Mouse (Mus musculus): ENCODE data around the gene Actc1.
A peak's percentile ranks its signal among the peaks of the same experiment; 100 is the strongest.

Gene Actc1

DNA sequence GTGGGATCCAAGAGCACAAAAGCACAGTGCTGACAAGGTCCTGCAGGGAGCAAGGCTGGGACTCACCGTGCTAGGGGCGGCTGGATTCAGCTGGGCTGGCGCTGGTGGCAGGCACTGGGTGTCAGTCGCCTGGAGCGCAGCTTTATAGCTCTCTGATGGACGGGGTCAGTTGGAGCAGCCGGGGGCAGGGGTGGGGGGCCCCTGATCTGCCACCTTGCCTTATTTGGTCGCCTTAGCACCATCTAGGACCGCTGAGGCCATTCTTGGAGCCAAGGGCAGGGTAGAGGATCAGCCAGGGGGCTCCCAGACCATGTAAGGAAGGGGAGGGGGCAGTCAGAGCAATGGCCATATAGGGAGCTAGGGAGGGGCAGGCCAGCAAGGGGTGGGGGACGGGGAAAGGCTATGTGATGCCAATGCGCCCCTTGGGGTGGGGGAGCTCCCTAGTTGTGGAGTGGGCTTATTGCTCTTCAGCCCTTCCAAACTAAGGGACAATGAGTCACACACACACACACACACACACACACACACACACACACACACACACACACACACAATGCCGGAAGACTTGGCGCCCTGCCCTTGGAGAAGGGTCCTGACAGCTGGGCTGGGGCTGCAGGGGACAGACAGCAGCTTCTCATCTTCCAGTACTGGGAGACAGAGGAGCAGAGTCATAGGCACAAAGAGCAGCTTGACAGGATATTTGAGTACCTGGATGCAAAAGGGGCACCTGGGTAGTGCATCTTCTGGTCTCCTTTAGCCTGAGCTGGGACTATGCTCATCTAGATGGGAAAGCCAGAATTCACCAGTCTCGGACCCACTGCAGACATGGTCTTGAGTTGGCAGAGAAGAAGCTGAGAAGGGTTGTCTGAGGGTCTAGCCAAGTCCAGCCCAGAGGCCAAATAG, at the start of gene Actc1:
TSS of gene Actc1 (minus strand) at position 853 of the 903 bp plus-strand sequence.
- DNase-seq (ENCODE audit: low read depth, low spot score) = no peak

DNA sequence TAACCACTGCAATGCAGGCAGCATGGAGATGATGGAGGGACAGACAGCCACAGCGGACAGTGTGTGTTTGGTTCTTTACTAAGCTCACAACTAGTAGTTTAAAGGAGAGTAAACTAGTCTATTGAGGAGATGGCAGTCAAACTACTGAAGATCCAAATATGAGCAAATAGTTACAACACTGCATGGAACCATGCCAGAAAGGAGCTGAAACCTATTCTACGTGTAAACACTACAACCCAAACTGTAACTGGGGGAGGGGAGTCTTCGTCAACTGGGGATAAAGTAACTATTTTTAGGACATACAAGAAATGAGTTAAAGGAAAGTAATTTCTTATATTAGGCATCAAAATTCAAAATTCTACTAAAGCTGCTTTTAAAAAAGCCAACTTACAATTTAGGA, 49.1 kb upstream of the Actc1 start:
- DNase-seq (ENCODE audit: low read depth, low spot score) = no peak

DNA sequence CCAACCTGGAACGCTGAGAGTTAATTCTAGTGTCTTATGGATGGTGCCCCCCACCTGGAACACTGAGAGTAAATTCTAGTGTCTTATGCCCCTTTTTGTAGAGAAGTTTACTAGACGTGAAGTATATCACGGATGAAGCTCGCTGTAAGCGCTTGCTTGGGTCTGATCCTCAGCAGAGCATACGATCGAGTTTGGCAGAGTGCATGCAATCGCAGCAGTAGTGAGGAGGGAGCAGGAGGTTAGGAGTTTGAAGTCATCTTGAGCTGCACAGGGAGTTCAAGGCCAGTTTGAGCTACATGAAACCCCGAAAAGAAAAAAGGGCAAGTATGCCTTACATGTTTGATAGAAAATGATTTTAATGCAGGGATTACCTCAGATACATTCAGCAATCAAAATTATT, 47.5 kb upstream of the Actc1 start:
- DNase-seq (ENCODE audit: low read depth, low spot score) = no peak

DNA sequence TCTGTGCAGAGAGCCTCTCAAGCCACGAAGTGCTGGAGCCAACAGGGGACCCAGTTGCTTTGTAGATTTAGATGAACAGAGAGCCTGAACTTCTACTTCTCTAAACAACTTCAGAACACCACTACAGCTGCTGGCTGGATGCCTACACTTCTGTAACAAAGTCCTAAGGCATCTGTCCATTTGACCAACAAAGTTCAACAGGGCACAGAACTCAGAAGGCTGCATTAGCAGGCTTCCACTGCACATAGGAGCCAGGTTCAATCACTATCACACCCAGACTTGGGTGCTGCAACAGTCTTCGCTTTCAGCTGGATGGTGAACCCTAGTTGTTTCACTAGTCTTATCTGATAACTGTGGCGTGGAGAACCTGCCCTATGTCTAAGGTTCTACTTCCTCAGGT, 46.5 kb upstream of the Actc1 start:
- no peak for DNase-seq (ENCODE audit: low read depth, low spot score)

DNA sequence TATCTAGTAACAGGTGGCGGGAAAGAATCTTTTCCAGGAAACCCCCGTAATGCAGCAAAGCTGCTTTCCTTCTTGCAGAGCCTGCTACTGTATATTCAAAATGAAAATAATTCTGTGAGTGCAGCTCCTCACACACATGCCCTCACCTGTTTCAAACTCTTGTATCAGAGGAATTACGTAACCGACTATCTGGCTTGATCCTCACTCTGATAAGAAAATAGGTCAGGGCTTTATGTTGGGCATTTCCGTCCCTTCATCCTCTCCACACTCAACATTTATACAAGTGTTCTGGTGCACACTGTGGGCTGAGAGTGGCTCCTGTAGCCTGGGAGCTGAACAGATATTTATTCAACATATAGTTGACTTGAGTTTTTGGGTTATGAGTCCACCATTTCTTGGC, 45.8 kb upstream of the Actc1 start:
- no peak for DNase-seq (ENCODE audit: low read depth, low spot score)

DNA sequence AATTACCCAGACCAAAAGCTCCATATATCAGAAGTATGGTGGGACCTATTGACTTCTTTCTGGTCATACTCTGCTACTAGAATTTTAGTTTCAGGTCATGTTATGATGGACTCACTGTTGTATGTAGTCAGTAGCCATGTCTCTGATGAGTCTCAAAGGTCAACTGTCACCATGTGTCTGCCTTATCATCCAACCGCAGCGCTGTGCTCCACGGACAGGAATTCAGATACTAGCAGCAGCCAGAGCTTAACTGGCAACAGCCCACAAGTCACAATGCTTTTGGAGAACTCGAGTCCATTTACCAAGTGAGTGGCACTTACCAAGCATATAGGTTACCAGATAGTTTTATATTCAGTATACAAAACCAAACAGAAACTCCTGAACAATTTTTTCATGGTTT, 44.3 kb upstream of the Actc1 start:
- DNase-seq (ENCODE audit: low read depth, low spot score) = no peak

DNA sequence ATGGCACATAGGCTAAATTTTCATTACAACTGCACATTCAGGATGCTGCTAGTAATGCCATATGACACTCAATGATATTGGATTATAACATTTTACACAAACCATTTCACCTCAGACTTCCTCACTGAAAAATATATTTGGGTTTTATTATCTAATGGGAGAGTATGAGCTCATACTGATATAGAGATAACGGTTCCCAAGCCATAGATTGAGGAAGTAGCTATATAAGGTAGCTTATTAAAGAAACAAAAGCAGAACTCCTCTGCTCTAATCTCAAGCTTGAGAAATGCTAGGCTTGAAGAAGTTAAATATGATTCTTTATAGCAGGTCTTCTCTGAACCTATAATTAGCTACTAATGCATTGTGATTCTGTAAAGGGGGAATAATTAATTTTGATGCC, 43.2 kb upstream of the Actc1 start:
- no peak for DNase-seq (ENCODE audit: low read depth, low spot score)

DNA sequence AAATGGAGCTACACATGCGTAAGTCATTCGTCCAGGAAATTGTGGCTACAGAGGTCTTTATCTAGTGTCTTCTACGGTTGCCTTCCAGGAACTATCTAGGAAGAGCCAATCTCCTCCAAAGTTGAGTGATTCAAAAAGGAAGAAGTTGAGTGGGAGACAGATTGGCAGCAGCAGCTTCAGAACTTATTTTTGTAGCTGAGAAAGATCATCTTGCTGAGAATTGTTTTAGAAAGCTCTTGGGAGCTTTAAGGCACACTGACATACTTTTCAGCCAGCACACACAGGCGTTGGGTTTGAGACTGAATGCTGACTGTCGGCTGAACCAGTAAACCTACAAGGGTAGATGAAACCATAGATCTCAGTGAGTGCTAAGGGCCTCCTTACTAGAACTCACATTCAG, 42.0 kb upstream of the Actc1 start:
- DNase-seq (ENCODE audit: low read depth, low spot score) = peak; percentile 67

DNA sequence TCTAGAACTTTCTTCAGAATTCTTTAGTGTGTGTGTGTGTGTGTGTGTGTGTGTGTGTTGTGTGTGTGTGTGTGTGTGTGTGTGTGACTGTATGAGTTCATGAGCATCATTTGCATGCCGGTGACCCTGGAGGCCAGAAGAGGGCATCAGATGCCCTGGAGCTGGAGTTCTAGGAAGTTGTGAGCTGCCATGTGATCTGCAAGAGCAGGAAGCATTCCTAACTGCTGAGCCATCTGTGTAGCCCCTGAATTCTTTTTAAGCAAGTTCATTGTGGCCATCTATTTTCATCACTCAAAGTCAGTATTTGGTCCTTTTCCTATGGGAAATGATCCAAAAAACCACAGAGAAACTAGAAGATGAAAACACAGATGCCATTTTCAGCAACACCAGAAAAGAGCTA, 41.3 kb upstream of the Actc1 start:
- DNase-seq (ENCODE audit: low read depth, low spot score) = peak; percentile 18

DNA sequence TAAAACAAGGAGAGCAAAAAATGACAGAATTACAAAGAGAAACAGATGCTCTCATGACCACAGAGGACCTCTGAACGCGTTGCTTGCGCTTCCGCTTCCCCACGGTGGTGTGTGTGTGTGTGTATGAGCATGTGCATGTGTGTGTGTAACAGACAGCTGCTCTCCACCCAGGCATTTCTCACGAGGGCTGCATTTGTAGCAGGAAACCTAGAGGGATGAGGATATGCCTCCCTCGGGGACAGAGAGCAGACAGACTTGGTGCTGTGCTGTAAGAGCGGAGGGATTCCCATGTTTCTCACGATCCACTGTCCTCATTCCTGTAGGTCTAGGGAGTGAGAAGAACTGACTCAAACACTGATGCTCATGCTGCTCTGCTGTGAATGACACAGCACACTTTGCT, 40.2 kb upstream of the Actc1 start:
- no peak for DNase-seq (ENCODE audit: low read depth, low spot score)

DNA sequence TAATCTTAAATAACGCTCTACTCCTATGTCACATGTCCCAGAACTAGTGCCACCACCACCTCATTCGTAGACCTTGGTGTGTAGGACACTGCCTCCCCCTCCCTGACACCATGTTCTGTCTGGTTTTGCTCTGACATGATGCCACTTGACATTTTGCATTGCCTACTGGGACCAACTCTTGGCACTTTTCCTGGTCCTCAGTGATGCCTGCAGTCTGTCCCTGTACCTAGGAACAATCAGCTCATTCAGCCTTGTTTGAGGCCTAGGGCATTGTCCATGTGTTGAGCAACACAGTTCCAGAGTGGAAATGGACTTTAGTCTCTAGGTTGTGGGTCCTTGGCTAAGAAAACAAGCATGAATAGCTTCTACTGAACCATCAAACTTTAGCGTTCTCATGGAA, 36.5 kb upstream of the Actc1 start:
- no peak for DNase-seq (ENCODE audit: low read depth, low spot score)

DNA sequence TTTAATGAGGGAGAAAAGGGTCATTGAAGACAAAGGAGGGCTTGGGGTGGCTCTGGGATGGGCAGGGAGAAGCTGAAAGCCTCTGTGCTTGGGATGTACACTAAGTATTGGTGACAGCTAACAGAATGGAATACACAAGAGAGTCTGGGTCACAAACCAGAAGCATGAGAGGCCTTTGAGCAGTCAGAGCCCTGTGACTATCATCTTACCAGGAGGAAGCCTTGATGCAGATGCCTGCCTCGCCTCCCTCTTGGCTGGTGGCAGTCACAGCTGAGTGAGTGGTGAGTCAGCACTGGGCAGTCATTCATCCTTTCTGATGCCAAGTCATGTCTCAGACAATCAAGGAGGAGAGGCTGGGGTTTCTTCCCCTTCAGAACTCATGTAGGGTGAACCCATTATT, 33.9 kb upstream of the Actc1 start:
- DNase-seq (ENCODE audit: low read depth, low spot score) = no peak

DNA sequence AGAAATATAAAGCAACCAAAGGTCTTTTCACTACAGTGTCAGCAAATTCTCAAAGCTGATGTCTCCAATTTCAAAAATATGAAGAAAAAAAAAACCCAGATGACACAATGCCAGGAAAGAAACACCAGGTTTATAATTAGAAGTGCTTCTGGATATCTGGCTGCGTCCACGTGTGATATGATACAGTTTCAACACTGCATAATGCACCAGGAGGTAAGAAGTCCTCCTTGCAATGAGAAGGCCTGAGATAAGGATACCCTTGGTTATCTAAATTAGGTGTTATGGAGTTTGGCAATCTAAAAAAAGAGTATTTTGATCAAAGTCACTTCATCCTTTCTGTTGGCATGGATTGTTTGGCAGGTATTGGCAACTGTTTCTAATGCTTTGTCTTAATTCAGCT, 18.5 kb upstream of the Actc1 start:
- DNase-seq (ENCODE audit: low read depth, low spot score) = no peak

DNA sequence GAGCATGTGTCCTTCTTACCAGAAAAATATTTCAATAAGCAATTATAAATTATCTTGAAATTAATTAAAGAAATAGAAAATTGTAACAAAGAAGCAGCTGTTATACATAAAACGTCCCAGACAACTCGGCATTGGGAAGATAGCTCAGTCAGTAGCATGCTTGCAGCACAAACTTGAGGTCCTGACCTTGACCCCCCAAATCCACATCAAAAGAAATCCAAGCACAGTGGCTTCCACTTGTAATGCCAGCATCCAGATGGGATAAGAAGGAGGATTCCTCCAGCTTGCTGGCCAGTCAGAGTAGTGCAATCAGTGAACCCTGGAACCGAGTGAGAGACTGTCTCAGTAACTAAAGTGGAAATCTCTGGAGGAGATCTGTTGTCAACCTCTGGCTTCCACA, 12.9 kb upstream of the Actc1 start:
- DNase-seq (ENCODE audit: low read depth, low spot score) = no peak

DNA sequence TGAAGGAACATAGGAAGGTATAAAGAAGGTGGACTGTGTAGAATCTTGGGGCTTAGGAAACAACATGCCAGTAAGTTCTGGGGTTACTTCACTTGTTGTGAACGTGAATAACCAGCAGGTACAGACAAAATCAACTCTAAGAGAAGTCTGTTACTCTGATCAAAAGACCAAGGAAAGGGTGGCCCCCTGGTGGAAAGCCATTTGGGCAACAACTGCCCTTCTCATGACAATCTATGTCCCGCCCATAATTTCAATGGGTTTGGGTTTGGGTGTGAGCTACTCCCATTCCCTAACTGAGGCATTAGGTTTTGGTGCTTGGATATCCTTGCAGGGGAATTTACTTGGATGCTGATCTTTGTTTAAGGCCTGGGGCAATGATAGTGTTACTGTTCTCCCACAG, 10.7 kb upstream of the Actc1 start:
- DNase-seq (ENCODE audit: low read depth, low spot score) = no peak

DNA sequence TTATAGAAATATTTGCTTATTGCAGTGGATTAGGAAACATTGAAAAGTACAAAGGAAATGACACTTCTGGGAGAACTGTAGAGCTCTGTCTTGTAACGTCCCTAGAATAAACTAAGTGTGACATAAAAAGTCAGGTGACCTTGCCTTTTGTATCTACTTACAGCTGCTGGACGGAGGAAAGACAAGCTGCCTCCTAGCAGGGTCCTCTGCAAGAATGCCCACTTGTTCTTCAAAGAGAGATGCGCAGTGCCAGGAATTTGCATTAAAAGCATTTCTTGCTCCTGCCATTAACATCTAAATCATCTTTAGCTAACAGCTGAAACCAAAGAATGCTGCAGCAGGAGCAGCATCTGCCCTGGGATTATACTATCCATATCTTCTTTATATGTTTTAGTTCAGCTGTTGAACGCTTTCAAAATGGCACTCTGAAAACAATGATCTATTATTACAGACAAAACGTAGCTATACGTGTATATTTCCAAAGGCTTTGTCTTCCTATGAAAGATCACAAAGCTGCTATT, 6.8 kb upstream of the Actc1 start:
- DNase-seq (ENCODE audit: low read depth, low spot score) = no peak

DNA sequence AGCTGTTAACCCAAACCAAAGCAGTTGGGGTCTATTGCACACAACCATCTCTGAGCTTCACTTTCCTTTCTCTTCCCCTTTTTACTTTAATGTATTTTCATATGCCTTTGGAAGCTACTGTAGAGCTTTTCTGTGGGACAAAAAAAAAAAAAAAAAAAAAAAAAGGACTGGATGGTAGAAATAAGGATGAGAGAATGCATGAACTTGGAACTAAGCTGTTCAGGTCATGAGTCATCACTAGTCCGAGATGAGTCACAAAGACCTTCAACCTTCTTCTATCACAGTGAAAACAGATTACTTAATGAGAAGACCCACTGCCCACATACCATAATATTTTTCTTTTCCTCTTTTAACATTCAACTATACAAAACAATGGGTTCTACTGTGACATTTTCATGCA, 6.3 kb upstream of the Actc1 start:
- DNase-seq (ENCODE audit: low read depth, low spot score) = no peak

DNA sequence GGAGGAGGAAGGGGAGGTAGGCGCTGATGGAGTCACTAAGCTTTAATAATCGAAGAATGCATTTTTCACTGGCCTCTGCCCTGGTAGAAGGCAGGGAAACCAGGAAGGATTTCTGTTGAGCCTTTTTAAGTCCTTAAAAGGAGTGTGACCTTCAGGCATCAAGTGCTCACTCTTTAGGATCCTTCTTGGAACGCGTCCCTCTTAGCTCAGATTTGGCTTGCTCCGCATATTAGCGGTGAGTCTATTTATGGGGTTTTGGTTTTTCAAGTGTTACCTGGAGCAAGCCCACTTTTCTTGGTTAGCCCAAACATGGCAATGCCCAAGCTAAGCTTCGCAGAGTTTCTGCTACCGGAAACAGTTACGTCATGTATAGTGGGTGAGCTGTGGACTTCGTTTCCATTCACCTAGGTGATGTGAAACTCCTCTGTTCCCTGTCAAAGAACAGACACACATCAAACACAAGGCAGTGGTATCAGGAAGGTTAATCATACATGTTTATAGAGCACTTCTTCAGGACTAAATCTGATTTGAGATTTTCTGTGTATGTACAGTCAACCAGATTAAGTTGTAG, 5.0 kb upstream of the Actc1 start:
- DNase-seq (ENCODE audit: low read depth, low spot score) = no peak

DNA sequence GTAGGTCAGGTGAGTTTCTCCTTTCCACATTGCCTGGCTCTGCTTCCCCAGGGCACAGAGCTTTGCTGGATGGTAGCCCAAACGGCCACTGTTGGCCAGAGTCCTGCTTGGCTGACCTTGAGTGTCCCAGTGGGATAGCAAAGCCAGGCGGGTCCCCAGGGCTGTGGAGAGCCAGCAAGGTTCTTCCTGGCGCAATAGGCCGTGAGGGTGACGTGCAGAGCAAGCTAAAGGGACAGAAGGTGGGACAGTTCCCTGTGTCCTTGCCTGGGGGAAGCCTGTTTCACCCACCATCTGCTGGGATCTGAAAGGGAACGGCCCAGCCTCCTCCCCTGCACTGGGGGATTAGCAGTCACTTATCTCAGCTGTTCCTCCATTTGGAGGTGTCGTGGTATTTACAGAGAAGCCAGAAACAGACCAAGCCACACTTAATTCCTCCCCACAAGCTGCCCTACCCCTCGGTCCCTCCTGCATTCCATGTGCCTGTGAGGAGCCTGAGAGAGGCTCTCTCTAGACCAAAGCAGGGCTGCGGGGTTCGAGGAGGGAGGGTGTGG, 4.0 kb upstream of the Actc1 start:
- no peak for DNase-seq (ENCODE audit: low read depth, low spot score)

DNA sequence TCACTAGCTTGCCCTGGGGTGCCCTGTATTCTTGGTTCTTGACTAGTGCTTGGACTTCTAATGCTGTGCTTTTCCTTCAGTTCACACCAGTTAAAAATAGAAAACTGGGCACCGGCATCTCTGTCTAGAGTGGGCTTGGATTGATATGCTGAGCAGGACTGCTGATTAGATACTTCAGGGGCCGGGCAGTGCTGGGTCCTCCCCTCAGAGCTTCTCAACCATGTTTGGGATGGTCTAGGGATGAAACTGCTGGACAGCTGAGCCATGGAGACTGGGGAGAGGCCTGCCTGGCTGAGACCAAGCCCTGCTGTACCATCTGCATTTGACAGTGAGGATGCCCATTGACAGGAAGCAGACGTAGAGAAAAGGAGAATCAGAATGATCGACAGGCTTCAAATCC, 781 bp upstream of the Actc1 start:
- no peak for DNase-seq (ENCODE audit: low read depth, low spot score)

DNA sequence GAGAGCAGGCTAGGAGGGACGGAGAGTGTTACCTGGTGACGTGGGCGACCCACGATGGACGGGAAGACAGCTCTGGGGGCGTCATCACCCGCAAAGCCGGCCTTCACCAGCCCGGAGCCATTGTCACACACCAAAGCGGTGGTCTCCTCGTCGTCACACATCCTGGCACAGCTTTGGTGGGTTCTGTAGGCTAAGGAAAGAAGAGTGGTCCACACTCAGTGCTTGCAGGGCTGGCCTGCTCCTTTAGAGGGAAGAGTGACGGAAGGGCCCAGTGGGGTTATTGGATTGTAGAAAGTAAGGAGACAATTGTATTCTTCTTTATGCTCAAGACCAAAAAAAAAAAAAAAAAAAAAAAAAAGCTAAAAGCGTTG, 1.5 kb downstream of the Actc1 start:
- no peak for DNase-seq (ENCODE audit: low read depth, low spot score)

DNA sequence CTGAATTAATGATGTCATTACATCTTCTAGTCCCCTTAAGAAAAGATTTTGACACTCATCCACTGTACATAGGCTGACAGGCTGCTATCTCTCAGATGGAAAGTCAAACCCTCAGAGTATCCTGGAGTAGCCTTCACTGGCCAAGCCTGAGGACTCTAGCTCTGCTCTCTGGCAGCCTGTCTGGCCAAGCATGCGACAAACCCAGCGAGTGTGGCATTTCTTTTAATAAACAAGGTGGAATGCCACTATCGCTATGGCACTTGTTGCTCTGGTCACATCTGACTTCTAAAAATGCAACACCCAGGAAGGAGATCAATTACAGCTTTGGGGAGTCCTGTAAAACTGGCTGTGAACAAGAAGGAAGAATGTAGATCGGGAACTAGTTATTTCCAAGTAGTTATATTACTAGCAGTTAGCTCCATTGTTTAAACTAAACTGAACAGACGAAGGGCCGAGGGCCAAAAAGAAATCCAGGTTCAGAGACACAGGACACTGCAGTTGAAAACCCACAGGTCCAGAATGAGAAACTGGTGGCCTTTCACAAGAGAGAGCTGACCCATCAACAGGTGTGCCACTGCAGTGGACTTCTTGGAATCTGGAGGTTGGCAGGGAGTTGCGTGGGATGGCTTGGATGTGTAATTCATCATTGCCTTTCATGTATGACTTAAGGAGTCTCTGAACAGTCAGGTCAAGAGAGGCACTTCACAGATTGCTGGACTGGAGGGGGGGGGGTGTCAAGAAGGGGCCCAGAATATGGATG, 2.1 kb downstream of the Actc1 start:
- DNase-seq (ENCODE audit: low read depth, low spot score) = no peak

All from telencephalon, adult 2 months (tissue).